Mouse (Mus musculus) ES-E14 (cell line): ENCODE measurements at regions not wholly inside any gene's neighbourhood (a gene's known extent, or its start where the extent isn't known, plus 50 kb on each side); places are given as distances from the start of the nearest gene placed in this dataset.

Experiments
- DNase-seq: peaks from one replicate; pipeline ENCODE4 v3.0.0-alpha.2; 2013; ENCODE audit warnings: low read depth, low spot score
- H3K27ac ChIP-seq: 2 replicates; pipeline ENCODE4 v1.5.1; 2012; ENCODE audit warnings: low read depth, mild to moderate bottlenecking, low read length, moderate library complexity, mixed read lengths; ENCODE audit not compliant: poor library complexity, insufficient read depth, severe bottlenecking
- H3K36me3 ChIP-seq: 2 replicates; pipeline ENCODE4 v1.6.1; 2012; ENCODE audit warnings: mild to moderate bottlenecking, low read length, moderate library complexity, mixed read lengths; ENCODE audit not compliant: control insufficient read depth, poor library complexity, insufficient read depth, severe bottlenecking
- H3K4me1 ChIP-seq, 2 experiments: fragments of 150-350 bp in 1 of 2; sonication (generic) in 1 of 2; 2 replicates each; pipeline ENCODE4 v1.6.1; 2012; ENCODE audit warnings: low read length in 2 of 2, mild to moderate bottlenecking in 1 of 2, mixed read lengths in 1 of 2; ENCODE audit not compliant: control insufficient read depth in 2 of 2, insufficient read depth in 2 of 2, poor library complexity in 1 of 2
- H3K4me3 ChIP-seq, 2 experiments: fragments of 150-350 bp in 1 of 2; sonication (generic) in 1 of 2; 2 replicates each; pipeline ENCODE4 v1.5.1; 2012; ENCODE audit warnings: low read length in 2 of 2, low read depth in 1 of 2, mild to moderate bottlenecking in 1 of 2, mixed read lengths in 1 of 2; ENCODE audit not compliant: insufficient read depth in 1 of 2, poor library complexity in 1 of 2, severe bottlenecking in 1 of 2
- H3K9ac ChIP-seq: 2 replicates; pipeline ENCODE4 v1.6.1; 2012; ENCODE audit warnings: low read depth, mild to moderate bottlenecking, low read length, mixed read lengths; ENCODE audit not compliant: poor library complexity, insufficient read depth, severe bottlenecking
- H3K9me3 ChIP-seq: fragments of 150-350 bp; sonication (generic); 2 replicates; pipeline ENCODE4 v1.6.1; 2012; ENCODE audit warnings: low read depth, mild to moderate bottlenecking, low read length; ENCODE audit not compliant: control insufficient read depth, insufficient read depth
- CHD2 ChIP-seq: IDR thresholded peaks from 2 replicates; pipeline ENCODE4 v1.6.1; 2014; ENCODE audit warnings: mild to moderate bottlenecking, low read depth, low read length, inconsistent platforms
- HCFC1 ChIP-seq: IDR thresholded peaks from 2 replicates; pipeline ENCODE4 v1.6.1; 2012; ENCODE audit warnings: low read length, inconsistent platforms, borderline replicate concordance; ENCODE audit not compliant: insufficient read depth
- MAFK ChIP-seq: IDR thresholded peaks from 2 replicates; pipeline ENCODE4 v1.6.1; 2014; ENCODE audit warnings: mild to moderate bottlenecking, low read depth, low read length, inconsistent platforms; ENCODE audit not compliant: insufficient read depth
- ZC3H11A ChIP-seq: IDR thresholded peaks from 2 replicates; pipeline ENCODE4 v1.6.1; 2012; ENCODE audit warnings: low read depth, mild to moderate bottlenecking, inconsistent platforms, low read length, borderline replicate concordance
- ZNF384 ChIP-seq: IDR thresholded peaks from 2 replicates; pipeline ENCODE4 v1.6.1; 2012; ENCODE audit warnings: low read depth, low read length, inconsistent platforms
- in situ Hi-C, 2 experiments: fragments of 600-800 bp; cut with MboI; formaldehyde crosslinking; loops; one replicate each; pipeline ENCODE4 v1.15.1; 2025; ENCODE audit warnings: low sequenced_read_pairs in 2 of 2, inconsistent platforms in 1 of 2; ENCODE audit not compliant: unreplicated experiment in 2 of 2

DNA sequence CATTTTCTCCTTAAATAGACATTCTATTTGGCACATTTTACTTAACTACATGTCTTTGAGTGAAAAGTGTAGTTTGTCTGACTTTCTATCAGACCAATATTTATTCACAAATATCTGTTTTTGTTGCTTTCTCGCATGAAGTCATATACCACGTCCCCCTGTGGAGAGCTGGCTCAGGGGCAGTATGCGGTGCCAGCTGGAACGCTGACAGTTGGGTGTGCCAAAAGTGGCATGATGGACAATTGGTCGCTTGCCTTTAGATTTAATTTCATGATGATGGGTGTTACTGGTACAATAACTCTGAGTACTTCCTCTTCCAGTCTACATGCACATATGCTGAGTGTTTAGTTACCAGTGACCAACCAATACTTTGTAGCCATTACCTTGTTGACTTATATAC is 223.8 kb upstream of the Cadm2 start:
- Histone ChIP-seq H3K9ac (no peak overlapping the region), H3K4me3 (no peak overlapping the region), H3K36me3 (no peaks in the 10 kb centered on the region), H3K4me1 (no peaks in the 10 kb centered on the region), H3K9me3 (no peaks in the 10 kb centered on the region), H3K27ac (no peak overlapping the region)
- TF ChIP-seq MAFK (no peak), ZC3H11A (no peak), CHD2 (no peak), HCFC1 (no peak), ZNF384 (no peak)
- in situ Hi-C loops: no loop called here
- DNase-seq: no peak

DNA sequence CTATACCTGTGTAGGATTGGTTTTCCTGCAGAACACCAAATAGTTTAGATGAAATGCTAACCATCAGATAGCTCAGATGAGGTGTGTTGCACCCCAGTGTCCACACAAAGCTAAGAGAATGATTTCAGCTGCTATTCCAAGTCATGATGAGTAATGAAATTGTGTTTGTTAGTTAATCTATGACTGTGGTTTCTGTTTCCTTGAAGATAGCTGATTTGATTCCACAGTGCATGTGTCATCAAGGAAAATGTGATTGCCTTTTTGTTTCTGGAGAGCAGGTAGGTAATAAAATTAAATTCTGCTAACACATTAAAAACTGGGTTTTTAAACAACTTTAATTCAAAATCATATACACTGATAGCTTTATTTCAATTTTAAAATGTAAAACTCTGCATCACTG is 176.5 kb upstream of the Cadm2 start:
- Histone ChIP-seq H3K27ac (no peak overlapping the region), H3K36me3 (no peaks in the 10 kb centered on the region), H3K9me3 (no peaks in the 10 kb centered on the region), H3K4me3 (no peak overlapping the region), H3K9ac (no peak overlapping the region), H3K4me1 (no peaks in the 10 kb centered on the region)
- no peak for DNase-seq
- in situ Hi-C loops: no loop called here
- TF ChIP-seq HCFC1 (no peak), MAFK (no peak), ZNF384 (no peak), CHD2 (no peak), ZC3H11A (no peak)

DNA sequence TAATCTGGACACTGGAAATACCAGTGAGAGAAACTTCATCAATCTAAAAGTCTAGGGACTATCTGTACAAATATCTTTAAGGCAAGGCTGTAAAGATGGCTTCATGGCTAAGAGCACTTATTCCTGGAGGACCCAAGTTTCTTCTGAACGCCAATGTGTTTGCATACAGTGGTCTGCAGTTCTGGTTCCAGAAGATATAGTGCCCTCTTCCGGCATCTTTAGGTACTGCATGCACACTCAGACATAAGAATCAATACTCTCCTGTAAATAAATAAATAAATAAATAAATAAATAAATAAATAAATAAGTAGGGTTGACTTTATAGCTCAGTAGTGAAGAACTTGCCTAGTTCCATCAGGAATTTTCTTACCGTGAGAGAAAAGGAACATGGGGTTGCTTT is 155.4 kb upstream of the Cadm2 start:
- H3K27ac ChIP-seq: no peak overlapping the region
- no peaks in the 10 kb centered on the region for H3K9me3 ChIP-seq
- H3K4me1 ChIP-seq: no peaks in the 10 kb centered on the region
- peak; percentile 49 for DNase-seq
- no peaks in the 10 kb centered on the region for H3K36me3 ChIP-seq
- no peak overlapping the region for H3K9ac ChIP-seq
- no peak overlapping the region for H3K4me3 ChIP-seq
- no peak for TF ChIP-seq ZNF384
- TF ChIP-seq MAFK: no peak
- TF ChIP-seq ZC3H11A: peak; percentile 28; the same call in 1 of the 2 replicates
- no peak for TF ChIP-seq CHD2
- in situ Hi-C loops: no loop called here

DNA sequence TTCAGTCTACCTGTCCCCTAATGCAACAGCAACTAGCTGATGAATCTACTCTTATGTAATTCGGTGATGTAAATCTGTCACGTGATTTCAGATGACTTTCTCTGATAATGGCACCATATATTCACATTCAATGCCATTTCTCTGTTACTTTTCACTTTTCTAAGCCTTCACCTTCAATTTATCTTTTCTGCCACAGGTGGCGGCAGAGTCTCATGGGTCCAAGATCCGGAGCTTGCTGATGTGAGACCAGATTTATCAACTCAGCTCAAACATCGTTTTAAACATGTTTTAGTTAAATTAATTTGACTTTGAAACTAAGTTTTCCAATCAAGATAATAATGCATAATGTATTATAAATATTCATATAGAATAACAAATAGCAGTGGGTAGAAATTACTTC is 148.4 kb upstream of the Cadm2 start:
- no peak overlapping the region for H3K9ac ChIP-seq
- DNase-seq: no peak
- H3K4me3 ChIP-seq: no peak overlapping the region
- TF ChIP-seq ZNF384: no peak
- no peak for TF ChIP-seq ZC3H11A
- no peak for TF ChIP-seq HCFC1
- TF ChIP-seq CHD2: no peak
- TF ChIP-seq MAFK: no peak
- no peaks in the 10 kb centered on the region for H3K9me3 ChIP-seq
- no peaks in the 10 kb centered on the region for H3K4me1 ChIP-seq
- in situ Hi-C loops: no loop called here
- no peaks in the 10 kb centered on the region for H3K36me3 ChIP-seq
- H3K27ac ChIP-seq: no peak overlapping the region

DNA sequence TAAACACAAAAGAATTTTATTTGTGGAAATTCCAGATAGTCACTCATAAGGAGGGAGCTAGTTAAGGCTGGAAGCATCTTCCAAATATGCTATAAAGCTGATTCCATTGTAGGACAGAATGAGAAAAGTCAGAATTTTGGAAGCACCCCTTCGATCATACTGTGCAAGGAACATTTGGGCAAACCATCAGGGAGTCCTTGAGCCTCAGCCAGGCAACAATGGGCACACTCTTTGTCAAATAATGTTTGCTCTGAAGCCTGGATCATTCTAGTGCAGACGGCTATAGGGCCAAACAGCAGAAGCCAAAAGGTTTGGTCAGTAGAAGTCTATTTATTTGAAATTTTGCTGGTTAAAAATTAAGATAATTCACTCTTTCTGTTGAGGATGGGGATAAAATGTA is 114.7 kb upstream of the Cadm2 start:
- no peak overlapping the region for H3K4me3 ChIP-seq
- H3K27ac ChIP-seq: no peak overlapping the region
- H3K36me3 ChIP-seq: no peaks in the 10 kb centered on the region
- no peak for TF ChIP-seq ZNF384
- no peak for TF ChIP-seq MAFK
- TF ChIP-seq HCFC1: no peak
- no peak for TF ChIP-seq ZC3H11A
- no peak for TF ChIP-seq CHD2
- DNase-seq: no peak
- no peak overlapping the region for H3K9ac ChIP-seq
- in situ Hi-C loops: no loop called here
- no peaks in the 10 kb centered on the region for H3K9me3 ChIP-seq
- H3K4me1 ChIP-seq: no peaks in the 10 kb centered on the region
